Mouse (Mus musculus) lung, postnatal 10 days (tissue): ENCODE results near the gene Serpinb3c.
"Not testable (repeated sequence)": the region's sequence is repeated elsewhere in the genome, so short reads cannot be mapped to it uniquely, and the experiment has no call there.

Source experiments
- DNase-seq: peaks from one replicate; pipeline ENCODE4 v3.0.0; 2021

Serpinb3c gene

DNA sequence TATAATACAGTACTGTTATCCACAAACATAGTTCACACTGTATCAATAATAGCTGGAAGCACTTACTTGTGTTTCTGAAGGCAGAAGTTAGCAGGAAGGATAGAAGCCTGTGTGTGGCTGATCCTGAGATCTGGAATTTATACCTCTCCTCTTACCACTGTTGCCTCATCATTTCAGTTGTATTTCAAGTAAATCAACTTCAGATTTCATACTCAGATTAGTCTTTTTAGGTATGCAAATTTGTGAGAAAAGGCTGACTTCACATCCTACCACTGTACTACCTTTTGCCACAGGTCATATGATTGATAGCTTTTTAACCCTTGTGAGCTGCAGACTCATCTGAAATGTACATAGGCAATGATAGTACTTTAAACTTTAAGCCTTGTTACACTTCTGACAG lies at the start of gene Serpinb3c, which contains the start of gene Serpinb3b:
Gene Serpinb3c (minus strand): TSS at position 111 of the 400 bp plus-strand sequence.
Gene Serpinb3b (minus strand): TSS at position 101 of the 400 bp plus-strand sequence.
- DNase-seq: not testable (repeated sequence)

DNA sequence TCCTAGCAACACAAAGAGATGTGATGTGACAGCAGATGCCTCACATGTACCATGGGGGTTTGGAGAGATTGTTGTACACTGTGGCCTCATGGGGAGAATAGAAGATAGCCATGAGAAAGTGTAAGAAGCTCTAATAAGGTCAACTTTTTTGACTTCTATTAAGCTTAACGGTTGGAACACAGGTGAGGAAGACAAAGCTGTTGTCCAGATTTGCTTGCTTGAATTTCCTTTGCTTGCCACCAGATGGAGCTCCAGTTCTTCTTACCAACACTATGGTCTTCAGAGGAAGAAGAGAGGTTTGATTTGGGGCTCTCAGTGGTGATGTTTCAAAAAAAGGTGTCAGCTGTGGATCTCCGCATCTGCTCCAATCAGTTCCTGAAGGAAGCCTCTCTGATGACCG lies 35.0 kb downstream of the Serpinb3c start:
- DNase-seq: not testable (repeated sequence)
